Mouse (Mus musculus): ENCODE measurements around the gene Smad1.
A peak's percentile ranks its signal among the peaks of the same experiment; 100 is the strongest.

Gene Smad1

GRCm38 (mm10) chr8:79297763-79298162 is 101.6 kb downstream of the Smad1 start:
- DNase-seq (ENCODE audit: low spot score): peak; percentile 77

- DNase-seq (ENCODE audit: low spot score): no peak
These were observed 103.8 kb downstream of the Smad1 start for GRCm38 (mm10) chr8:79295276-79296105.

- peak; percentile 98 for DNase-seq (ENCODE audit: low spot score)
These were observed 104.6 kb downstream of the Smad1 start, which contains the start of gene Mmaa for GRCm38 (mm10) chr8:79294610-79295275. Gene Mmaa (minus strand): TSS chr8:79294937.

- DNase-seq (ENCODE audit: low spot score): no peak
These were observed 105.5 kb downstream of the Smad1 start for GRCm38 (mm10) chr8:79293841-79294240.

- no peak for DNase-seq (ENCODE audit: low spot score)
These were observed 106.5 kb downstream of the Smad1 start for GRCm38 (mm10) chr8:79292712-79293264.

GRCm38 (mm10) chr8:79289592-79289991 is 109.7 kb downstream of the Smad1 start:
- no peak for DNase-seq (ENCODE audit: low spot score)

GRCm38 (mm10) chr8:79288681-79289080 is 110.6 kb downstream of the Smad1 start:
- no peak for DNase-seq (ENCODE audit: low spot score)

Data from retina, embryonic 14.5 days (tissue).